Mouse (Mus musculus) CH12.LX (cell line): ENCODE results near the gene Cmas.

ENCODE experiments used
- CTCF ChIP-seq, 2 experiments: IDR thresholded peaks in 1 of 2; conservative IDR thresholded peaks in 1 of 2; 2 replicates each; pipeline ENCODE4 v1.5.1; 2011 to 2012; ENCODE audit warnings: low read depth in 2 of 2, low read length in 2 of 2, improper control_type of control experiment in 1 of 2, inconsistent platforms in 1 of 2, mild to moderate bottlenecking in 1 of 2, moderate library complexity in 1 of 2
- HCFC1 ChIP-seq: IDR thresholded peaks from 2 replicates; pipeline ENCODE4 v1.6.1; 2012; ENCODE audit warnings: low read depth, mild to moderate bottlenecking, inconsistent platforms, low read length, improper control_type of control experiment
- MAFK ChIP-seq: IDR thresholded peaks from 2 replicates; pipeline ENCODE4 v1.6.1; 2011; ENCODE audit warnings: low read length, improper control_type of control experiment; ENCODE audit not compliant: insufficient replicate concordance
- MAX ChIP-seq: IDR thresholded peaks from 2 replicates; pipeline ENCODE4 v1.6.1; 2011; ENCODE audit warnings: low read length, improper control_type of control experiment
- NELFE ChIP-seq: IDR thresholded peaks from 2 replicates; pipeline ENCODE4 v1.6.1; 2011; ENCODE audit warnings: low read depth, low read length, improper control_type of control experiment
- NRF1 ChIP-seq: IDR thresholded peaks from 2 replicates; pipeline ENCODE4 v1.6.1; 2014; ENCODE audit warnings: low read depth, mild to moderate bottlenecking, inconsistent platforms, low read length, improper control_type of control experiment, moderate library complexity
- POLR2A ChIP-seq: IDR thresholded peaks from 2 replicates; pipeline ENCODE4 v1.6.1; 2011; ENCODE audit warnings: low read depth, mild to moderate bottlenecking, improper control_type of control experiment, low read length
- RCOR1 ChIP-seq: conservative IDR thresholded peaks from 2 replicates; pipeline ENCODE4 v1.6.1; 2012; ENCODE audit warnings: low read depth, mild to moderate bottlenecking, inconsistent platforms, low read length, improper control_type of control experiment

GRCm38 (mm10) chr6:142718167-142718566 lies 38.3 kb upstream of the Cmas start:
- TF ChIP-seq POLR2A (no peak), NELFE (no peak), NRF1 (no peak), CTCF (conservative IDR thresholded peaks at IDR 0.05 in 1 of 2, IDR thresholded peaks at IDR 0.05 in 1 of 2; ENCODE audit: low read depth in 2 of 2, low read length in 2 of 2) (peak in 1 of 2 experiments; percentile 9; a peak in 1 of 4 replicates), RCOR1 (no peak), MAFK (no peak), MAX (no peak), HCFC1 (no peak)
